Mouse (Mus musculus) limb, embryonic 10.5 days (tissue): Measurements from ENCODE around the gene Shank3. TPM values are rescaled to one million over a fixed set of nuclear protein-coding genes. Genes with fewer than 3 reads are reported as not detected.
A peak's percentile ranks its signal among the peaks of the same experiment; 100 is the strongest.

ENCODE experiments used
- DNase-seq: peaks from one replicate; pipeline ENCODE4 v3.0.0-alpha.2; 2017; ENCODE audit warnings: low spot score
- H3K27ac ChIP-seq: fragments of 300-500 bp; sonication (generic); 2 replicates; pipeline ENCODE4 v1.5.1; 2016; ENCODE audit warnings: mild to moderate bottlenecking
- H3K27me3 ChIP-seq: fragments of 300-500 bp; sonication (generic); 2 replicates; pipeline ENCODE4 v1.6.1; 2016; ENCODE audit warnings: low read depth, mild to moderate bottlenecking; ENCODE audit not compliant: poor library complexity, severe bottlenecking
- H3K36me3 ChIP-seq: fragments of 300-500 bp; sonication (generic); 2 replicates; pipeline ENCODE4 v1.6.1; 2016; ENCODE audit warnings: mild to moderate bottlenecking, moderate library complexity
- H3K4me1 ChIP-seq: fragments of 300-500 bp; sonication (generic); 2 replicates; pipeline ENCODE4 v1.6.1; 2016
- H3K4me3 ChIP-seq: fragments of 300-500 bp; sonication (generic); 2 replicates; pipeline ENCODE4 v1.5.1; 2016; ENCODE audit warnings: mild to moderate bottlenecking, moderate library complexity
- H3K9me3 ChIP-seq: fragments of 300-500 bp; sonication (generic); replicated peaks from 2 replicates; pipeline ENCODE4 v1.6.1; 2016; ENCODE audit warnings: mild to moderate bottlenecking
- WGBS: fragments of 180-500 bp; shearing (Covaris S2); methylation state at CpG from one replicate; pipeline ENCODE4 v1.1.7; 2016; 5-methylcytosine and 5-hydroxymethylcytosine counted together
- polyA plus RNA-seq: library from polyadenylated mRNA; unstranded; fragments of >200 nt; fragmentation: Nextera tagmentation; extraction: Ambion mirVana; gene quantifications from 2 replicates; pipeline ENCODE4 v1.2.1, GENCODE M21; 2016

The Shank3 gene
- polyA plus RNA-seq, 1 experiment from 2014 or later: 2.8 TPM

- no peaks in the 10 kb centered on the region for H3K9me3 ChIP-seq
- no peaks in the 10 kb centered on the region for H3K36me3 ChIP-seq
- no peaks in the 10 kb centered on the region for H3K27me3 ChIP-seq
- no peak overlapping the region for H3K27ac ChIP-seq
- no peak overlapping the region for H3K4me3 ChIP-seq
- WGBS: 41% methylated on average over 14 of the region's 14 CpGs
- no peak for DNase-seq
- H3K4me1 ChIP-seq: 0 out of 2 replicates have a peak, but pooled peaks cover 3% of the 10 kb centered on the region
Observed at GRCm38 (mm10) chr15:89488611-89489117, 10.8 kb upstream of the Shank3 start.

- no peak for DNase-seq
- H3K4me3 ChIP-seq: no peak overlapping the region
- peaks cover 37% of the 10 kb centered on the region for H3K27me3 ChIP-seq
- no peak overlapping the region for H3K27ac ChIP-seq
- no peaks in the 10 kb centered on the region for H3K9me3 ChIP-seq
- no peaks in the 10 kb centered on the region for H3K36me3 ChIP-seq
- peaks cover 25% of the 10 kb centered on the region for H3K4me1 ChIP-seq
- 83% methylated on average over 4 of the region's 4 CpGs for WGBS
Observed at GRCm38 (mm10) chr15:89494970-89495369, 4.5 kb upstream of the Shank3 start.

GRCm38 (mm10) chr15:89496131-89496530 is 3.3 kb upstream of the Shank3 start:
- Histone ChIP-seq H3K27ac (no peak overlapping the region), H3K9me3 (no peaks in the 10 kb centered on the region), H3K36me3 (no peaks in the 10 kb centered on the region), H3K27me3 (peaks cover 42% of the 10 kb centered on the region), H3K4me3 (no peak overlapping the region), H3K4me1 (peaks cover 36% of the 10 kb centered on the region)
- WGBS: 70% methylated on average over 4 of the region's 4 CpGs
- DNase-seq: no peak

- Histone ChIP-seq H3K9me3 (no peaks in the 10 kb centered on the region), H3K4me3 (no peak overlapping the region), H3K27ac (no peak overlapping the region), H3K36me3 (no peaks in the 10 kb centered on the region), H3K27me3 (peaks cover 49% of the 10 kb centered on the region), H3K4me1 (peaks cover 38% of the 10 kb centered on the region)
- WGBS: 31% methylated on average over 2 of the region's 2 CpGs
- DNase-seq: no peak
Observed at GRCm38 (mm10) chr15:89496841-89497240, 2.6 kb upstream of the Shank3 start.

GRCm38 (mm10) chr15:89497391-89498048 is 1.9 kb upstream of the Shank3 start:
- H3K27ac ChIP-seq: peak overlapping the region; percentile 88; the same call in 1 of the 2 replicates
- WGBS: 32% methylated on average over 4 of the region's 4 CpGs

GRCm38 (mm10) chr15:89498049-89498960 is 1.1 kb upstream of the Shank3 start:
- 2% methylated on average over 41 of the region's 41 CpGs for WGBS
- Histone ChIP-seq H3K4me3 (peak overlapping the region; percentile 66), H3K27me3 (peaks cover 58% of the 10 kb centered on the region), H3K4me1 (peaks cover 38% of the 10 kb centered on the region), H3K36me3 (peaks cover 3% of the 10 kb centered on the region), H3K27ac (peak overlapping the region; percentile 88), H3K9me3 (no peaks in the 10 kb centered on the region)
- peak; percentile 65 for DNase-seq

More at GRCm38 (mm10) chr15:89497391-89498048, 1.9 kb upstream of the Shank3 start:
- peaks cover 38% of the 10 kb centered on the region for H3K4me1 ChIP-seq
- no peak for DNase-seq
- no peaks in the 10 kb centered on the region for H3K36me3 ChIP-seq
- H3K27me3 ChIP-seq: peaks cover 53% of the 10 kb centered on the region
- peak overlapping the region; percentile 66 for H3K4me3 ChIP-seq
- H3K9me3 ChIP-seq: no peaks in the 10 kb centered on the region

GRCm38 (mm10) chr15:89499784-89500220 is 379 bp downstream of the Shank3 start:
- peaks cover 38% of the 10 kb centered on the region for H3K4me1 ChIP-seq
- H3K27me3 ChIP-seq: peaks cover 60% of the 10 kb centered on the region
- H3K4me3 ChIP-seq: peak overlapping the region; percentile 66
- under 1% methylated on average over 54 of the region's 60 CpGs for WGBS
- H3K9me3 ChIP-seq: no peaks in the 10 kb centered on the region
- DNase-seq: peak; percentile 86
- H3K27ac ChIP-seq: peak overlapping the region; percentile 88
- peaks cover 14% of the 10 kb centered on the region for H3K36me3 ChIP-seq

GRCm38 (mm10) chr15:89500221-89500791 is 883 bp downstream of the Shank3 start:
- H3K27me3 ChIP-seq: peaks cover 60% of the 10 kb centered on the region
- DNase-seq: no peak
- peak overlapping the region; percentile 88 for H3K27ac ChIP-seq

GRCm38 (mm10) chr15:89501321-89501720 is 1.9 kb downstream of the Shank3 start:
- peak overlapping the region; percentile 66; the same call in 1 of the 2 replicates for H3K4me3 ChIP-seq
- no peak for DNase-seq
- H3K9me3 ChIP-seq: no peaks in the 10 kb centered on the region
- peaks cover 16% of the 10 kb centered on the region for H3K36me3 ChIP-seq
- 85% methylated on average over 3 of the region's 3 CpGs for WGBS
- peaks cover 55% of the 10 kb centered on the region for H3K27me3 ChIP-seq
- peaks cover 47% of the 10 kb centered on the region for H3K4me1 ChIP-seq
- no peak overlapping the region for H3K27ac ChIP-seq

More at GRCm38 (mm10) chr15:89500221-89500791, 883 bp downstream of the Shank3 start:
- peak overlapping the region; percentile 66 for H3K4me3 ChIP-seq
- WGBS: 1% methylated on average over 35 of the region's 35 CpGs
- H3K9me3 ChIP-seq: no peaks in the 10 kb centered on the region
- peaks cover 14% of the 10 kb centered on the region for H3K36me3 ChIP-seq
- peaks cover 43% of the 10 kb centered on the region for H3K4me1 ChIP-seq

- H3K27me3 ChIP-seq: peaks cover 23% of the 10 kb centered on the region
- no peak overlapping the region for H3K27ac ChIP-seq
- H3K36me3 ChIP-seq: peaks cover 24% of the 10 kb centered on the region
- no peak overlapping the region for H3K4me3 ChIP-seq
- H3K4me1 ChIP-seq: peaks cover 23% of the 10 kb centered on the region
- WGBS: 92% methylated on average over 9 of the region's 9 CpGs
- no peak for DNase-seq
- H3K9me3 ChIP-seq: no peaks in the 10 kb centered on the region
Observed at GRCm38 (mm10) chr15:89504838-89505237, 5.4 kb downstream of the Shank3 start.

GRCm38 (mm10) chr15:89507751-89508150 is 8.3 kb downstream of the Shank3 start:
- Histone ChIP-seq H3K9me3 (no peaks in the 10 kb centered on the region), H3K4me1 (peaks cover 9% of the 10 kb centered on the region), H3K4me3 (no peak overlapping the region), H3K36me3 (peaks cover 24% of the 10 kb centered on the region), H3K27me3 (0 out of 2 replicates have a peak, but pooled peaks cover 6% of the 10 kb centered on the region), H3K27ac (no peak overlapping the region)
- 89% methylated on average over 8 of the region's 8 CpGs for WGBS
- no peak for DNase-seq

GRCm38 (mm10) chr15:89512679-89513078 is 13.3 kb downstream of the Shank3 start:
- H3K4me1 ChIP-seq: no peaks in the 10 kb centered on the region
- H3K9me3 ChIP-seq: no peaks in the 10 kb centered on the region
- H3K36me3 ChIP-seq: no peaks in the 10 kb centered on the region
- no peak overlapping the region for H3K27ac ChIP-seq
- DNase-seq: no peak
- H3K27me3 ChIP-seq: no peaks in the 10 kb centered on the region
- H3K4me3 ChIP-seq: no peak overlapping the region
- WGBS: 83% methylated on average over 4 of the region's 4 CpGs
